Mouse (Mus musculus): ENCODE data around the gene AA467197. TPM values are rescaled to one million over a fixed set of nuclear protein-coding genes. Genes with fewer than 3 reads are reported as not detected.

The AA467197 gene
- polyA plus RNA-seq, 1 experiment from 2014 or later, result 0.31 TPM

- H3K9ac ChIP-seq, result no peak overlapping the region
- ATAC-seq (replicated peaks), result no peak; the same call in 1 of the 2 replicates
- no peak overlapping the region for H3K4me2 ChIP-seq
- H3K9me3 ChIP-seq, result peaks cover 13% of the 10 kb centered on the region
- WGBS, result 88% methylated on average over 5 of the region's 5 CpGs
- no peaks in the 10 kb centered on the region for H3K27me3 ChIP-seq (replicated peaks)
- no peaks in the 10 kb centered on the region for H3K4me1 ChIP-seq
- H3K27ac ChIP-seq, result no peak overlapping the region
- no peak overlapping the region for H3K4me3 ChIP-seq
- H3K36me3 ChIP-seq (replicated peaks), result peaks cover 3% of the 10 kb centered on the region; the same call in 1 of the 2 replicates
These were observed 44.8 kb downstream of the AA467197 start for GRCm38 (mm10) chr2:122681379-122682137.

DNA sequence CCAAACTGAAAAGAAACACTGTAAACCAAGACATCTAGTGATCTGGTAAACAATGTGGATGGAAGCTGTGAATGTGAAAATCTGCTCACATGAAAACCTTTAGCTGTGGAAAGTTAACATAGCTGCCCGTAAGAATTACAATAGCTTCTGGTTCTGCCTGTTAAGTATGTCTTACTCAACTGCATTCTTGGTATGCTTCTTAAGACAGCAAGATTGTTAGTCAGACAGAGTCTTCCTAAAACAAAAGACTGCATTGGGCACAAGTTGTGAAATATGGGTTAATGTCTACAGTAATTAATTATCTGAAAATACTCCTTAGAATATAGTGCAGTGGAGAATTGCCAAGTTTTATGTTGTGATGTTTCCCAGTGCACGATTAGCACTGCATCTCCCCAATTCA lies 45.7 kb downstream of the AA467197 start:
- Histone ChIP-seq H3K27ac (no peak overlapping the region), H3K4me1 (no peaks in the 10 kb centered on the region), H3K4me3 (no peak overlapping the region), H3K4me2 (no peak overlapping the region), H3K36me3 (replicated peaks) (peaks cover 3% of the 10 kb centered on the region; the same call in 1 of the 2 replicates), H3K9me3 (peaks cover 13% of the 10 kb centered on the region), H3K9ac (no peak overlapping the region), H3K27me3 (replicated peaks) (no peaks in the 10 kb centered on the region)
- WGBS, result 69% methylated on average over 2 of the region's 2 CpGs
- ATAC-seq (replicated peaks), result no peak

GRCm38 (mm10) chr2:122683641-122684040 lies 46.9 kb downstream of the AA467197 start:
- Histone ChIP-seq H3K27me3 (replicated peaks) (no peaks in the 10 kb centered on the region), H3K36me3 (replicated peaks) (peaks cover 3% of the 10 kb centered on the region; the same call in 1 of the 2 replicates), H3K4me3 (no peak overlapping the region), H3K4me2 (no peak overlapping the region), H3K9me3 (peaks cover 13% of the 10 kb centered on the region), H3K9ac (no peak overlapping the region), H3K27ac (no peak overlapping the region), H3K4me1 (no peaks in the 10 kb centered on the region)
- 75% methylated on average over 1 of the region's 1 CpGs for WGBS
- ATAC-seq (replicated peaks), result no peak

DNA sequence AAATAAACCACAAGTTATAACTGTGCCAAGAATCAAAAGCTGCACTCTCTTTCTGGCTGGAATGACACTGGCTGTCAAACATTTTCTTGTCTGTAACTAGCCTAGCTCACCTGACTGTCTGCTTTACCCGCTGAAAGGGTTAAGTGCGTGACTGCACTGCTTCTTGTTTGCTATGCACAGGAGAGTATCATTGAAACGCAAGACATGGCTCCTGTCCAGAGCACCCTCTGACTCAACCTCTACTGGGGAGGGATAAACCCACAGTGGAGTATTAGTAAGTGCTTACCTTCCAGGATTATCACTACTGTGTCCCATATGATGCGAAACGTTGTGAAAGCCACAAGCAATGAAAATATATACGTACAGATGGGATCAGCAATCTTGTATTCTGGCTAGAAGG lies 49.9 kb downstream of the AA467197 start:
- no peaks in the 10 kb centered on the region for H3K36me3 ChIP-seq (replicated peaks)
- H3K9ac ChIP-seq, result no peak overlapping the region
- WGBS, result 80% methylated on average over 6 of the region's 6 CpGs
- no peak overlapping the region for H3K4me2 ChIP-seq
- H3K9me3 ChIP-seq, result peaks cover 6% of the 10 kb centered on the region
- H3K4me1 ChIP-seq, result no peaks in the 10 kb centered on the region
- no peaks in the 10 kb centered on the region for H3K27me3 ChIP-seq (replicated peaks)
- no peak overlapping the region for H3K4me3 ChIP-seq
- no peak overlapping the region for H3K27ac ChIP-seq
- ATAC-seq (replicated peaks), result no peak

MicroRNAs encoded within 50 kb of the gene (microRNA counts, 519-probe panel; counts per million panel counts)
- not detected for microRNA mmu-miR-147

Small RNA genes within 50 kb of the gene (microRNA-seq; reads per million reads assigned to microRNA genes)
- gene Mir147, result 4.6 reads per million, percentile 22 among the genes with 10 or more reads in this experiment

Other genes starting within 250 kb of the AA467197 start
- not detected in 2 replicates for gene Slc28a2, start 210.5 kb upstream of the AA467197 start, polyA plus RNA-seq (2015; fragmentation: Nextera tagmentation; extraction: Ambion mirVana)
- not detected in 2 replicates for gene Gm14085, start 152.0 kb upstream of the AA467197 start, polyA plus RNA-seq (2015; fragmentation: Nextera tagmentation; extraction: Ambion mirVana)
- 36.8 and 43.0 TPM in 2 replicates for gene Gatm, start 25.7 kb upstream of the AA467197 start, polyA plus RNA-seq (2015; fragmentation: Nextera tagmentation; extraction: Ambion mirVana)
- 6.1 and 6.3 TPM in 2 replicates for gene Slc30a4, start 65.7 kb downstream of the AA467197 start, polyA plus RNA-seq (2015; fragmentation: Nextera tagmentation; extraction: Ambion mirVana)
- 105 and 113 TPM in 2 replicates for gene Bloc1s6, start 101.5 kb downstream of the AA467197 start, polyA plus RNA-seq (2015; fragmentation: Nextera tagmentation; extraction: Ambion mirVana)
- 2.2 and 2.5 TPM in 2 replicates for gene Sqor, start 128.3 kb downstream of the AA467197 start, polyA plus RNA-seq (2015; fragmentation: Nextera tagmentation; extraction: Ambion mirVana)

Data from midbrain, embryonic 15.5 days (tissue).